Mouse (Mus musculus) spleen, adult 18-20 months (tissue): ENCODE data around the gene Olfr704.
"Not testable (repeated sequence)": the region's sequence is repeated elsewhere in the genome, so short reads cannot be mapped to it uniquely, and the experiment has no call there.

Experiments used
- DNase-seq, 2 experiments: peaks; one replicate each; pipeline ENCODE4 v3.0.0; 2022; ENCODE audit warnings: mixed read lengths in 2 of 2

The Olfr704 gene

DNA sequence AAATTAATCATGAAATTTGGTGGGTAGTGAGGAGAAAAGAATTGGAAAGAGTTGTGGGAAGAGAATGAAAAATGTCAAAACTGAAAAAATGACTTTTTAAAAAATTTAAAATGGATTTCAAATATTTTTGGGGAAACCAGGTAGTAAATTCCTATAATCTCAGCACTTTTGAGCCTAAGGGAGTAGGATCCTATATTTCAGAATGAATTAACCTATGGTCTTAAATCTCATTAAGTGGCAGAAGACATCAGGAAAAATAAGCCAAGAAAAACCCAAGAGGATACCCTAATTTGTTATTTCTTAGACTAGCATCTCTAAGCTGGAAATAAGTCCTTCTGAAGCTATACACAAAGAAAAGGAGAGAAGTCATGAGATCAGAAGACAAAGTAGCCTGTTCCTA is at the start of gene Olfr704:
Gene Olfr704 (plus strand): TSS at position 301 of the 400 bp plus-strand sequence.
- no peak for DNase-seq

DNA sequence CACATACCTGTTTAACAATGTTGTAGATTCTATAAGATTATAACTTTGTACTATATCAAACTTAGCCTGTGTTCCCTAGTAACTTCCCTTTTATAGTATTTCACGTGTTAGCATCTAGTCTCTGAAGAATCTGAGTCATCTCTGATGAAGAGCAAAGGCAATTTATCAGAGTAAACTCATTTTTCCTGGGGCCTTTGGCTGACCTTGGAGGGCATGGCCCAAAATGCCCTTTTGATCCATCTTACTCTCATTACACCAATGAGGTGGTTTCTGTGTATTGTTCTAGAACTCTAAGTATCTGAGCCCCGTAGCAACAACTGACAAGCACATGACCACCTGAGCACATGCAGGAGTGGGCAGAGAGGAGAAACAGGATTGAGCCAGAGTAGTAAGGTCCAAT is 49.2 kb upstream of the Olfr704 start, which contains the start of gene Olfr701:
Gene Olfr701 (plus strand): TSS at position 301 of the 400 bp plus-strand sequence.
- no peak for DNase-seq

DNA sequence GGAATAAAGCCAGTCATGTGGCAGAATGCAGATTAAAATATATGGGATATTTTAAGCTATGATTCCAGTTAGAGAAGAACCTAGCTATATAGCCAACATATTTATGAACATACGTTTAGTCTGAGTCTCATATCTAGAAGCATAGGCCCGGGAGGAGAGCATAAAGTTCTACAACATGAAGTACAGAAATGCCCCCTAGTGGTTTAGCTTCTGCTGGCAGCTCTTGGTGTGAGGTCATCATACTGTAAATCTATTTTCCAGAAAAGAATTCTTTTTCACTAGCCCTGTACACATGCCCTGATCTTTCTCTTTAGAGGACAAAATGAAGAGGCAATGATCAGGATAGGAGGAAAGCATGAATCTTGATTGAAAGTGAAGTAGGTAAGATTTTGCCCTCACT is 47.2 kb upstream of the Olfr704 start:
- no peak for DNase-seq

DNA sequence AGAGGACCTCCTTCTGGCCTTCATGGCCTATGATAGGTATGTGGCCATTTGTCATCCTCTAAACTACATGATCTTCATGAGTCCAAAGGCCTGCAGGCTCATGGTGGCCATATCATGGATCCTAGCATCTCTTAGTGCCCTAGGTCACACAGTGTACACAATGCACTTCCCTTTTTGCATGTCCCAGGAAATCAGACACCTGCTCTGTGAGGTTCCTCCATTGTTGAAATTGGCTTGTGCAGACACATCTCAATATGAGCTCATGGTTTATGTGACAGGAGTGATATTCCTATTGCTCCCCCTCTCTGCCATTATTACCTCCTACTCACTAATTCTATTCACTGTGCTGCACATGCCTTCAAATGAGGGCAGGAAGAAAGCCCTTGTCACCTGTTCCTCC is 44.6 kb upstream of the Olfr704 start:
- no peak for DNase-seq

DNA sequence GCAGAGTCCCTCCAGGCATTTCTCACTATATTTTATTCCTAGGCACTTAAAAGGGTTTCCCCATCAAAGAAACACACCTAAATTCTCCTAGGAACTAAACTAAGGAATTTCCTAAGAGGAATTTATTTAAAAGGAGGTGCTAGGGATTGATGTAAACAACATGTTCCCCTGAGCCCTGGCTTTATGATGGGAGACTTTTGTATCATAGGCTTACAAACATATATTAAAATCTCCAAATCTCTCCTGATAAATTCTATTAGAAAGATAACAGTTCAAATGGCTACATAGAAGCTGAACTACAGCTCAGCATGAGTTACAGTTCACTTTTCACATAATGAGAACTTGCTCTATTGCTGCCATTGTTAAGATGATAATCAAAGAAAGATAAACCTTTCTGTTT is 29.2 kb upstream of the Olfr704 start, which contains the start of gene Olfr702:
Gene Olfr702 (minus strand): TSS at position 101 of the 400 bp plus-strand sequence.
- DNase-seq = no peak

DNA sequence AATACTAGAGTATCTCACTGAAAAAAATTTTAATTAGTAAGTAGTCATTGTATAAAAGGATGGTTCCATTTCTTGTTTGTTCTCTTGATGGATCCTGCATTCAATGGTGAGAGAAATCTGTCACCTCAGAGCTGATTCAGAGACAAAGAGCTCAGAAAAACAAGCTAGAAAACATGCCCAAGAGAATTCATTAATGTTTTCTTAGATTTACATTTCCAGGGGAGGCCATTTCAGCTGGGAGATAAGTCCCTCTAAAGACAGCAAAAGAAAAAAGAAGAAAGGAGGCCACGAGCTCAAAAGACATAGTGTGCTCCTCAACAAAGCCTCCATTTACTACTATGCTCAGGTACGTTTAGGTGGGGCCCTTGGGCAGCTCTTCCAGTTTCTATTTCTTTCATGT is 19.9 kb upstream of the Olfr704 start, which contains the start of gene Olfr703:
Gene Olfr703 (plus strand): TSS at position 301 of the 400 bp plus-strand sequence.
- no peak for DNase-seq

DNA sequence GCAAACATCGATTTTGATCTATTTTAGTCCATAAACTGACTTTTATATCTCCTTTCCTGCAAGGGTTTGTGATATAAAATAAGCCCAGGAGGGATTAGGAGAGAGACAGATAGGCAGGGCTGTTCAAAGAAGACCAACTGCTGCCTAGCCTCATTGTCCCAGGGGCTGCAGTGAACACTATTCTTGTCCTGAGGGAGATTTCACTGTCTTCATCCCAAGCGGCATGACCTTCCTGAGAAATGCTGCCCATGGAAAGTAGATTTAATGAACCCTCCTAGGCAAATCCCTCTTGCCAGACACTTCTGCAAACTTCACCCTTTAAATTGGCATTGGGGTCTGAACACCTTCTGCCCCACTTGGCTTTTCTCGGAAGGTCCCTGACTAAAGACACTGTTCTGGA is 13.8 kb downstream of the Olfr704 start, which contains the start of gene Olfr705:
Gene Olfr705 (minus strand): TSS at position 101 of the 400 bp plus-strand sequence.
- no peak for DNase-seq

DNA sequence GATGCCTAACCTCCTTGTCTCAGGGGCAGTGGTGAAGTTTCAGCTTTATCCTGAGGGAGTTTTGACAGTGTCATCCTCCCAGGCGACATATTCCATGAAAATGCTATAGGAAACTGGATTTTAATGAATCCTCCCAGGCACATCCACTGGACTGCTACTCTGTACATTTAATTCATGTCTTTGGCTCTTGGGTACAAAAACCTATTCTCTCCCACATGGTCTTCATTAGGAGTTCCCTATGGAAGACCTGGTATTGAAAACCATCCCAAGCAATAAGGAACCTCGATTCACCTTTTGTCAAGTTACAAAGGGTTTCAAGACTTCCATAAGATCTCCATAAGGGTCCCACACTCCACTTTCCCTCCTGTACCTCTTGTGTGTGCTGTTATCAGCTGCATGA is 25.1 kb downstream of the Olfr704 start, which contains the start of gene Olfr706:
Gene Olfr706 (minus strand): TSS at position 101 of the 400 bp plus-strand sequence.
- DNase-seq = no peak

DNA sequence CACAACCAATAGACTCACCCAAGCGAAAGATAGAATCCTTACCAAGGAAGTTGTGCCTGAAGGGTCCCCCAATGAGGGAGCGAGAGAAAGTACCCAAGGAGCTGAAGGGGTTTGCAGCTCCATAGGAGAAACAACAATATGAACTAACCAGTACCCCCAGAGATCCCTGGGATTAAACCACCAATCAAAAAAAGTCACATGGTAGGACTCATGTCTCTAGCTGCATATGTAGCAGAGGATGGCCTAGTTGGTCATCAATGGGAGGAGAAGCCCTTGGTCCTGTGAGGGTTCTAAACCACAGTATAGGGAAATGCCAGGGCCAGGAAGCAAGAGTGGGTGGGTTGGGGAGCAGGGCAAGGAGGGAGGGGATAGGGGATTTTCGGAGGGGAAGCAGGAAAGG is 38.2 kb downstream of the Olfr704 start, which contains the start of gene Olfr707:
Gene Olfr707 (minus strand): TSS at position 101 of the 400 bp plus-strand sequence.
- not testable (repeated sequence) for DNase-seq

DNA sequence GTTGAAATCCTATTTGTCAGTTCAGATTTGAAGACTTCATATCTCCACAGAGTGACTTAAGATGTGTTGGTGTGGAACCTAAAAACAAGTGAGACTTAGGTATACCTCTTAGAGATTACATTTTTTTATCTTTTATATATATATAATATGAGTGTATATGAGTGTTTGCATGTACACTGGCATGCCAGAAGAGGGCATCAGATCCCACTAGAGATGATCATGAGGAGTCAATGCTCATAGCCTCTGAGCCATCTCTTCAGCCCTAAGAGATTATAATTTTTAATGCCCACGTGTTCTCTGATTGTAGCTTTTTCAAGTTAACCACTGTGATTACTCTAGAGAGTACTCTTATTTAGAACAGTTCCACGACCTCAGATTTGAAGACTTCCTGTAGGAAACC is 44.7 kb downstream of the Olfr704 start, which contains the start of gene Olfr1532-ps1:
Gene Olfr1532-ps1 (plus strand): TSS at position 326 of the 400 bp plus-strand sequence.
- DNase-seq = no peak
